Mouse (Mus musculus): Measurements from ENCODE around the gene Zbtb9. TPM values are rescaled to one million over a fixed set of nuclear protein-coding genes. Genes with fewer than 3 reads are reported as not detected.

Zbtb9 gene
- polyA plus RNA-seq, 1 experiment from 2014 or later, result 17.8 TPM

- Histone ChIP-seq H3K4me3 (peak overlapping the region; percentile 70), H3K4me2 (peak overlapping the region; percentile 90), H3K4me1 (replicated peaks) (peaks cover 88% of the 10 kb centered on the region), H3K27ac (replicated peaks) (peak overlapping the region; percentile 91), H3K9me3 (no peaks in the 10 kb centered on the region), H3K27me3 (no peaks in the 10 kb centered on the region), H3K36me3 (peaks cover 5% of the 10 kb centered on the region), H3K9ac (peak overlapping the region; percentile 94)
- no peak for ATAC-seq (ENCODE audit: low read depth)
- 36% methylated on average over 5 of the region's 5 CpGs for WGBS
These were observed 23.1 kb upstream of the Zbtb9 start for GRCm38 (mm10) chr17:26949866-26950265.

GRCm38 (mm10) chr17:26950560-26951288, 22.2 kb upstream of the Zbtb9 start:
- Histone ChIP-seq H3K27ac (replicated peaks) (peak overlapping the region; percentile 75), H3K36me3 (peaks cover 13% of the 10 kb centered on the region), H3K9me3 (no peaks in the 10 kb centered on the region), H3K27me3 (no peaks in the 10 kb centered on the region), H3K9ac (peak overlapping the region; percentile 94), H3K4me2 (peak overlapping the region; percentile 90), H3K4me1 (replicated peaks) (peaks cover 83% of the 10 kb centered on the region), H3K4me3 (peak overlapping the region; percentile 43)
- ATAC-seq (ENCODE audit: low read depth), result 0 out of 2 replicates have a peak, but pooled peaks have one; percentile 0
- WGBS, result 37% methylated on average over 7 of the region's 7 CpGs

DNA sequence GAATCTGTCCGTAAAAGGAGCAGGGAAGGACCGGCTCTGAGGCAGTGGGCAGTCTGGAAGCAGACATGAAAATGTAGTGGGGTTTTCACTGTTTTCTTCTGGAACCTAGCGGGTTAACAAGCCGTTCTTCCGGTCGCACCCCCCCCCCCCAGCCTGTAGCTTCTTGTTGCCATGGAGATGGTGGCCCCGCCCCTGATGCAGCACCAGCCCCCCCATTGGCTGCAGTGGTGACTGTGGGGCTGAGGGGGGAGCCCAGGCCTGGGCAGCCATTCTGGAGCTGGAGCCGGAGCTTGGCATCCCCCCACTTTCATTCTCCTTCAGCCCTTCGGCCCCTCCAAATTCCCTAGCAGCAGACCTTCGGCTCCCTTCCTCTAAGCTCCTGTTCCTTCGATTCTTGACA, 21.6 kb upstream of the Zbtb9 start:
- no peaks in the 10 kb centered on the region for H3K27me3 ChIP-seq
- peak overlapping the region; percentile 94 for H3K9ac ChIP-seq
- WGBS, result 2% methylated on average over 10 of the region's 11 CpGs
- peak overlapping the region; percentile 43 for H3K4me3 ChIP-seq
- peaks cover 20% of the 10 kb centered on the region for H3K36me3 ChIP-seq
- H3K4me2 ChIP-seq, result peak overlapping the region; percentile 90
- peak overlapping the region; percentile 75 for H3K27ac ChIP-seq (replicated peaks)
- ATAC-seq (ENCODE audit: low read depth), result peak; percentile 63
- H3K9me3 ChIP-seq, result no peaks in the 10 kb centered on the region
- H3K4me1 ChIP-seq (replicated peaks), result peaks cover 76% of the 10 kb centered on the region

DNA sequence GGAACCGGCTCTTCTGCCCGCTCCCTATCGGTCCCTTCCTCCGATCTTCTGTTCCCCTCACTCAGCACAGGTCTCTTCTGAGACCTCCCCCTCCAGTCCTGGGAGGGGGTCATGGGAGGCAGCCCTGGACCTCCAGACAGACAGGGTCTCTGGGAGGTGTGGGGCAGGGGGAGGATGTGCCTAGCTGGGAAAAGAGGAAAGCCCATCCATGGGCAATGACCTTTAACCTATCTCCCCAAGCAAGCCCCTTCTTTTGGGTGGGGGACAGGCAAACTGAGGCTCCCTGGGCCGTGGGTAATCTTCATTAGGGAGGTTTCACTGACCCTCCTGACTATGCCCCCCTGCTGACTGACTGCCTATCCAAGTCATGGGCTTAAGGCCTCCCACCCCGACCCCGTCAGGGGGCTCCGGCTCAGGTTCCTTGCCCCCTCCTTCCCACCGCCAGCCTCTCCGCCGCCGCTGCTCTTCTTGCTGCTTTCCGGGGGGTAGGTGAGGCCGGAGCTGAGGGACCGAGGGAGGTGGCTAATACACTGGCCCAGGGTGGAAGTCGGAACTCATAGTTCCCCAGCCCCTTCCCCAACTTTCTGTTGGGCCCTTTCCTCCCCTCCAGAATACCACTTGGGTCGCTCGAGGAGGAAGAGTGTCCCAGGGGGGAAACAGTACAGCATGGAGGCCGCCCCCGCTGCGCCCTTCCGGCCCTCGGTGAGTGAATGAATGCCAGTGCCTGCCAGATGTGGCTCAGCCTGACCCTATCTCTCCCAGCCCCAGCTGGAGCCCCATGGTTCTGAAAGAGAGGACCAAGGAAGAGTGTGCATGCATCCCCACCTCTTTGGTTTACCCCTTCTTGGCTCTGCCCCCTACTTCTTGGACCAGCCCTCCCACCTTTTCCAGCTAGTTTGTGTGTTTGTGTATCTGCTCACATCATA, 20.8 kb upstream of the Zbtb9 start:
- 4% methylated on average over 23 of the region's 23 CpGs for WGBS
- Histone ChIP-seq H3K9me3 (no peaks in the 10 kb centered on the region), H3K4me3 (peak overlapping the region; percentile 43), H3K4me1 (replicated peaks) (peaks cover 68% of the 10 kb centered on the region), H3K36me3 (peaks cover 28% of the 10 kb centered on the region), H3K4me2 (peak overlapping the region; percentile 90), H3K9ac (peak overlapping the region; percentile 94), H3K27me3 (no peaks in the 10 kb centered on the region), H3K27ac (replicated peaks) (peak overlapping the region; percentile 75)
- ATAC-seq (ENCODE audit: low read depth), result peak; percentile 41

- WGBS, result 27% methylated on average over 6 of the region's 6 CpGs
- Histone ChIP-seq H3K4me1 (replicated peaks) (peaks cover 62% of the 10 kb centered on the region), H3K36me3 (peaks cover 38% of the 10 kb centered on the region), H3K4me3 (peak overlapping the region; percentile 43), H3K4me2 (peak overlapping the region; percentile 90), H3K27ac (replicated peaks) (peak overlapping the region; percentile 46; the same call in 1 of the 2 replicates), H3K9me3 (no peaks in the 10 kb centered on the region), H3K9ac (peak overlapping the region; percentile 94), H3K27me3 (no peaks in the 10 kb centered on the region)
- no peak for ATAC-seq (ENCODE audit: low read depth)
These were observed 19.8 kb upstream of the Zbtb9 start for GRCm38 (mm10) chr17:26953201-26953600.

- ATAC-seq (ENCODE audit: low read depth), result no peak
- Histone ChIP-seq H3K36me3 (peaks cover 43% of the 10 kb centered on the region), H3K27ac (replicated peaks) (peak overlapping the region; percentile 46; the same call in 1 of the 2 replicates), H3K4me3 (peak overlapping the region; percentile 43), H3K4me2 (peak overlapping the region; percentile 90), H3K27me3 (no peaks in the 10 kb centered on the region), H3K9ac (peak overlapping the region; percentile 94), H3K4me1 (replicated peaks) (peaks cover 62% of the 10 kb centered on the region), H3K9me3 (no peaks in the 10 kb centered on the region)
- 15% methylated on average over 10 of the region's 16 CpGs for WGBS
These were observed 19.2 kb upstream of the Zbtb9 start for GRCm38 (mm10) chr17:26953726-26954125.

- 89% methylated on average over 5 of the region's 5 CpGs for WGBS
- H3K36me3 ChIP-seq, result peaks cover 68% of the 10 kb centered on the region
- peaks cover 36% of the 10 kb centered on the region for H3K4me1 ChIP-seq (replicated peaks)
- no peak overlapping the region for H3K27ac ChIP-seq (replicated peaks)
- no peaks in the 10 kb centered on the region for H3K9me3 ChIP-seq
- no peak overlapping the region for H3K4me3 ChIP-seq
- no peaks in the 10 kb centered on the region for H3K27me3 ChIP-seq
- no peak overlapping the region for H3K9ac ChIP-seq
- no peak overlapping the region for H3K4me2 ChIP-seq
- no peak for ATAC-seq (ENCODE audit: low read depth)
These were observed 16.7 kb upstream of the Zbtb9 start for GRCm38 (mm10) chr17:26956309-26956708.

GRCm38 (mm10) chr17:26956895-26957294, 16.1 kb upstream of the Zbtb9 start:
- no peaks in the 10 kb centered on the region for H3K27me3 ChIP-seq

DNA sequence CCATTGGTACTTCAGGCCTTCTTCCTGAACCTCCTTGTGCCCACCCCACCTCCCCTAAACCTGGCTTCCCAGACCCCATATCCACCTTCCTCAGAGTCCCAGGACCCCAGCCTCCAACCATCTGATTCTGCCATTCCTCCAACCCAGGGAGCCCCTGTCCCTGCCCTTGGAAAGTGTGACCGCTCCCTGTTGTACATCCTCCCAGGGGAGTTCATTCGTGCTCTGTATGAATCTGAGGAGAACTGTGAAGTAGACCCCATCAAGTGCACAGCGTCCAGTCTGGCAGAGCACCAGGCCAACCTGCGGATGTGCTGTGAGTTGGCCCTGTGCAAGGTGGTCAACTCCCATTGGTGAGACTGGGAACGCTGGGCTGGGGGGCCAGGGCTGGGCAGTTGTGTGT, 15.1 kb upstream of the Zbtb9 start:
- no peak overlapping the region for H3K4me3 ChIP-seq
- H3K27me3 ChIP-seq, result no peaks in the 10 kb centered on the region
- no peak for ATAC-seq (ENCODE audit: low read depth)
- H3K9me3 ChIP-seq, result no peaks in the 10 kb centered on the region
- WGBS, result 94% methylated on average over 5 of the region's 5 CpGs
- peaks cover 84% of the 10 kb centered on the region for H3K36me3 ChIP-seq
- no peak overlapping the region for H3K4me2 ChIP-seq
- H3K27ac ChIP-seq (replicated peaks), result no peak overlapping the region
- no peak overlapping the region for H3K9ac ChIP-seq
- peaks cover 20% of the 10 kb centered on the region for H3K4me1 ChIP-seq (replicated peaks)

More at GRCm38 (mm10) chr17:26956895-26957294, 16.1 kb upstream of the Zbtb9 start:
- Histone ChIP-seq H3K36me3 (peaks cover 74% of the 10 kb centered on the region), H3K9ac (no peak overlapping the region), H3K4me1 (replicated peaks) (peaks cover 30% of the 10 kb centered on the region), H3K9me3 (no peaks in the 10 kb centered on the region), H3K4me2 (no peak overlapping the region), H3K4me3 (no peak overlapping the region), H3K27ac (replicated peaks) (no peak overlapping the region)
- WGBS, result 92% methylated on average over 18 of the region's 18 CpGs
- ATAC-seq (ENCODE audit: low read depth), result no peak

GRCm38 (mm10) chr17:26958880-26959279, 14.1 kb upstream of the Zbtb9 start:
- H3K27ac ChIP-seq (replicated peaks), result no peak overlapping the region
- H3K36me3 ChIP-seq, result peaks cover 92% of the 10 kb centered on the region
- no peak overlapping the region for H3K4me2 ChIP-seq
- ATAC-seq (ENCODE audit: low read depth), result no peak
- H3K4me1 ChIP-seq (replicated peaks), result peaks cover 10% of the 10 kb centered on the region
- no peaks in the 10 kb centered on the region for H3K9me3 ChIP-seq
- WGBS, result 73% methylated on average over 5 of the region's 5 CpGs
- H3K4me3 ChIP-seq, result no peak overlapping the region
- no peaks in the 10 kb centered on the region for H3K27me3 ChIP-seq
- no peak overlapping the region for H3K9ac ChIP-seq

DNA sequence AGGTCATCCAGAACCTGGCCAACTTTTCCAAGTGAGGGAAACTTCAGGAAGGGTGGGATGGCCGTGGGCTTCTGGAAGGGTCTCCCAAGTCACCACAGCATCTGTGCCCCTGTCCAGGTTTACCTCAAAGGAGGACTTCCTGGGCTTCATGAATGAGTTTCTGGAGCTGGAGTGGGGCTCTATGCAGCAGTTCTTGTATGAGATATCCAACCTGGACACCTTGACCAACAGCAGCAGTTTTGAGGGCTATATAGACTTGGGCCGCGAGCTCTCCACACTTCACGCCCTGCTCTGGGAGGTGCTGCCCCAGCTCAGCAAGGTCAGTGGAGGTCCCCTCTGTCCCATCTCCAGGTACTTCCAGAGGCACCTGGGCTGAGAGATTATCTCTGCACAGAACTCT, 13.2 kb upstream of the Zbtb9 start:
- WGBS, result 96% methylated on average over 4 of the region's 4 CpGs
- peaks cover 97% of the 10 kb centered on the region for H3K36me3 ChIP-seq
- H3K9ac ChIP-seq, result no peak overlapping the region
- no peak overlapping the region for H3K4me3 ChIP-seq
- H3K4me1 ChIP-seq (replicated peaks), result peaks cover 3% of the 10 kb centered on the region; the same call in 1 of the 2 replicates
- no peaks in the 10 kb centered on the region for H3K9me3 ChIP-seq
- no peak overlapping the region for H3K4me2 ChIP-seq
- H3K27ac ChIP-seq (replicated peaks), result no peak overlapping the region
- no peak for ATAC-seq (ENCODE audit: low read depth)
- no peaks in the 10 kb centered on the region for H3K27me3 ChIP-seq

Data from neural tube, embryonic 13.5 days (tissue).